Mouse (Mus musculus) liver, adult 2 months (tissue): Measurements from ENCODE around the gene Ntn1. TPM values are rescaled to one million over a fixed set of nuclear protein-coding genes. Genes with fewer than 3 reads are reported as not detected.
A peak's percentile ranks its signal among the peaks of the same experiment; 100 is the strongest.

Source experiments
- DNase-seq: peaks from one replicate; pipeline ENCODE4 v3.0.0-alpha.2; 2011; ENCODE audit warnings: low read depth, low spot score; ENCODE audit errors: extremely low read depth
- H3K27ac ChIP-seq: fragments of 200-500 bp; replicated peaks from 2 replicates; pipeline ENCODE4 v1.5.1; 2012; ENCODE audit warnings: low read depth, mild to moderate bottlenecking, control low read depth, inconsistent platforms, low read length; ENCODE audit not compliant: insufficient read depth
- H3K27me3 ChIP-seq: fragments of 200-500 bp; 2 replicates; pipeline ENCODE4 v1.6.1; 2012; ENCODE audit warnings: mild to moderate bottlenecking, moderate library complexity, low read length, inconsistent platforms; ENCODE audit not compliant: control insufficient read depth, insufficient read depth
- H3K36me3 ChIP-seq: fragments of 200-500 bp; 2 replicates; pipeline ENCODE4 v1.6.1; 2012; ENCODE audit warnings: low read length, inconsistent platforms; ENCODE audit not compliant: control insufficient read depth, insufficient read depth
- H3K4me1 ChIP-seq: fragments of 200-500 bp; 2 replicates; pipeline ENCODE4 v1.6.1; 2011; ENCODE audit warnings: low read length; ENCODE audit not compliant: control insufficient read depth, insufficient read depth
- H3K4me3 ChIP-seq: fragments of 200-500 bp; 2 replicates; pipeline ENCODE4 v1.5.1; 2011; ENCODE audit warnings: low read depth, mild to moderate bottlenecking, control low read depth, low read length, moderate library complexity; ENCODE audit not compliant: insufficient read depth
- H3K79me2 ChIP-seq: fragments of 200-500 bp; 2 replicates; pipeline ENCODE4 v1.6.1; 2012; ENCODE audit warnings: inconsistent platforms, mild to moderate bottlenecking, low read length, moderate library complexity; ENCODE audit not compliant: control insufficient read depth, insufficient read depth
- H3K9ac ChIP-seq: fragments of 200-500 bp; 2 replicates; pipeline ENCODE4 v1.6.1; 2012; ENCODE audit warnings: low read depth, mild to moderate bottlenecking, control low read depth, inconsistent platforms, low read length
- CTCF ChIP-seq: fragments of 200-500 bp; IDR thresholded peaks from 2 replicates; pipeline ENCODE4 v1.5.1; 2011; ENCODE audit warnings: low read depth, low read length, control low read depth
- POLR2A ChIP-seq: fragments of 200-500 bp; IDR thresholded peaks from 2 replicates; pipeline ENCODE4 v1.6.1; 2011; ENCODE audit warnings: low read length, control low read depth; ENCODE audit not compliant: insufficient read depth; ENCODE audit errors: extremely low read depth
- WGBS: fragments of 180-500 bp; shearing (Covaris S2); methylation state at CpG from one replicate; pipeline ENCODE4 v1.1.7; 2018; 5-methylcytosine and 5-hydroxymethylcytosine counted together
- polyA plus RNA-seq: library from polyadenylated mRNA; depleted of rRNA; stranded (reverse); fragments of >200 nt; gene quantifications from 2 replicates; pipeline ENCODE4 v1.2.3, GENCODE M21; 2012
- total RNA-seq: library from RNA; depleted of rRNA; stranded (reverse); fragments of >200 nt; gene quantifications from 2 replicates; pipeline ENCODE4 v1.2.3, GENCODE M21; 2014

The Ntn1 gene
- total and polyA plus RNA-seq, 2 experiments = 4.9 to 5.5 TPM

- H3K4me1 ChIP-seq = no peaks in the 10 kb centered on the region
- no peak for DNase-seq
- 5% methylated on average over 27 of the region's 27 CpGs for WGBS
- H3K36me3 ChIP-seq = no peaks in the 10 kb centered on the region
- peak overlapping the region; percentile 45 for H3K9ac ChIP-seq
- H3K79me2 ChIP-seq = no peaks in the 10 kb centered on the region
- no peak overlapping the region for H3K27ac ChIP-seq
- no peak for TF ChIP-seq CTCF
- TF ChIP-seq POLR2A = no peak
- peaks cover 29% of the 10 kb centered on the region for H3K27me3 ChIP-seq
- H3K4me3 ChIP-seq = peak overlapping the region; percentile 69
Measured at GRCm38 (mm10) chr11:68384592-68385020, 16.0 kb downstream of the Ntn1 start.

GRCm38 (mm10) chr11:68384131-68384530 is 16.5 kb downstream of the Ntn1 start:
- H3K27me3 ChIP-seq = peaks cover 31% of the 10 kb centered on the region

DNA sequence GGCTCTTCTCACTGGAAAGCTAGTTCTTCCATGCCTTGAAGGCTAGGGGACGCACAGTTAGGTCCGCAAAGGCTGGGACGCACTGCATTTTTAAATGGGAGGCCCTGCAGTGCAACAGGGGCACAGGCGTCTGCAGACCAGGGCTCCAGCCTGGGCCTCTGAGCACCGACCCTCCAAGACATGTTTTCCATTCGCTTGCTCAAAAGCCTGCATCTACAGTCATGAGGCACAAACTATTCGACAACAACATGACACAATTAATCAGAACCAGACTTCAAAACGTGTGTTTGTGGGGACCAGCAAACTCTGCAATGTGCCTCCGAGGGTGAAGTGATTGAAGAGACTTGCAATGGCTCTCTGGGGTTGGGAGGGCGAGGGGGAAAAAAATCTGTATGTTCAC is 17.1 kb downstream of the Ntn1 start:
- no peak for DNase-seq
- 17% methylated on average over 10 of the region's 10 CpGs for WGBS
- H3K27me3 ChIP-seq = peaks cover 31% of the 10 kb centered on the region

More at GRCm38 (mm10) chr11:68384131-68384530, 16.5 kb downstream of the Ntn1 start:
- 12% methylated on average over 12 of the region's 12 CpGs for WGBS
- no peak overlapping the region for H3K27ac ChIP-seq
- H3K9ac ChIP-seq = no peak overlapping the region
- H3K36me3 ChIP-seq = no peaks in the 10 kb centered on the region
- no peak for DNase-seq
- no peak for TF ChIP-seq CTCF
- no peak for TF ChIP-seq POLR2A
- H3K79me2 ChIP-seq = no peaks in the 10 kb centered on the region
- no peaks in the 10 kb centered on the region for H3K4me1 ChIP-seq
- peak overlapping the region; percentile 69 for H3K4me3 ChIP-seq

DNA sequence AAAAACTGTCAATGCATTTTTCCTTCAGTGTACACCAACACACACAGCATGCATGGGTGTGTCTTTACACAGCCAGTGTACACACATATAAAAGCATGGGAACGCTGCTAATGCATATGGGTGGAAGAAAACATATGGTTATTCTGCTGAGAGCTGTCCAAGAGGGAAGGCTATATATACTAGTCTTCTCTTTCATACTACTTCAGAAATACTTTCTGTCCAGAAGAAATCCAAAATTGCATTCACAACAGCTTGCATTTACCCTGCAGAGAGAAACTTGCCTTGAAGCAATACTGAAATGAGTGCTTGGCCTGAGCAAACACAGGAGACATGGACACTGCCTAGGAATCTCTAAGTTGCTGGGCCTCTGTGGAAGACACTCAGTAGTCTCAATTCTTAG is 18.8 kb downstream of the Ntn1 start:
- H3K4me1 ChIP-seq = no peaks in the 10 kb centered on the region
- peaks cover 25% of the 10 kb centered on the region for H3K27me3 ChIP-seq
- no peak overlapping the region for H3K4me3 ChIP-seq
- H3K9ac ChIP-seq = no peak overlapping the region
- H3K27ac ChIP-seq = no peak overlapping the region
- H3K79me2 ChIP-seq = no peaks in the 10 kb centered on the region
- H3K36me3 ChIP-seq = no peaks in the 10 kb centered on the region
- no peak for DNase-seq
- WGBS = 83% methylated on average over 1 of the region's 1 CpGs
- no peak for TF ChIP-seq POLR2A
- no peak for TF ChIP-seq CTCF

More for the DNA sequence above, 17.1 kb downstream of the Ntn1 start:
- no peak overlapping the region for H3K9ac ChIP-seq
- H3K79me2 ChIP-seq = no peaks in the 10 kb centered on the region
- H3K4me1 ChIP-seq = no peaks in the 10 kb centered on the region
- H3K36me3 ChIP-seq = no peaks in the 10 kb centered on the region
- H3K4me3 ChIP-seq = no peak overlapping the region
- no peak overlapping the region for H3K27ac ChIP-seq
- TF ChIP-seq POLR2A (no peak), CTCF (no peak)

DNA sequence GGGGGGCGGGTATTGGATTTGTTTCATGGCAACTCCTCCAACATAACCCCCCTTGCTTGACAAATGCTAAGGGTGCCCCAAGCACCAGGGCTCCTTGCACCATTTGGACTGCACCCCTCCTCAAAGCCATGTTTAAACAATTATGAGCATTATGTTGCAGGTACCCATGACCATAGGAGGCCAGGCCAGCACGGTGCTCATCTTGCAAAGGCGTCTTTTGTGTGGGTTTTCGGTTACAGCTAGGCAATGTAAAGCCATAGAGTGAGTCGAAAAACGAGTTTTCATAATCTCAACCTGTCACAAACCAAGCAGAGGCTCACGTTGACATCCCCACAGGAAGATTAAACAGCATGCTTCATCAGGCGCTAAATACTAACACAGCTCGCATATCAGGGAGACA is 19.3 kb downstream of the Ntn1 start:
- DNase-seq = no peak
- no peak for TF ChIP-seq CTCF
- no peak for TF ChIP-seq POLR2A
- Histone ChIP-seq H3K9ac (no peak overlapping the region), H3K36me3 (no peaks in the 10 kb centered on the region), H3K4me1 (no peaks in the 10 kb centered on the region), H3K4me3 (no peak overlapping the region), H3K27me3 (peaks cover 20% of the 10 kb centered on the region), H3K79me2 (no peaks in the 10 kb centered on the region), H3K27ac (no peak overlapping the region)
- 77% methylated on average over 9 of the region's 9 CpGs for WGBS

DNA sequence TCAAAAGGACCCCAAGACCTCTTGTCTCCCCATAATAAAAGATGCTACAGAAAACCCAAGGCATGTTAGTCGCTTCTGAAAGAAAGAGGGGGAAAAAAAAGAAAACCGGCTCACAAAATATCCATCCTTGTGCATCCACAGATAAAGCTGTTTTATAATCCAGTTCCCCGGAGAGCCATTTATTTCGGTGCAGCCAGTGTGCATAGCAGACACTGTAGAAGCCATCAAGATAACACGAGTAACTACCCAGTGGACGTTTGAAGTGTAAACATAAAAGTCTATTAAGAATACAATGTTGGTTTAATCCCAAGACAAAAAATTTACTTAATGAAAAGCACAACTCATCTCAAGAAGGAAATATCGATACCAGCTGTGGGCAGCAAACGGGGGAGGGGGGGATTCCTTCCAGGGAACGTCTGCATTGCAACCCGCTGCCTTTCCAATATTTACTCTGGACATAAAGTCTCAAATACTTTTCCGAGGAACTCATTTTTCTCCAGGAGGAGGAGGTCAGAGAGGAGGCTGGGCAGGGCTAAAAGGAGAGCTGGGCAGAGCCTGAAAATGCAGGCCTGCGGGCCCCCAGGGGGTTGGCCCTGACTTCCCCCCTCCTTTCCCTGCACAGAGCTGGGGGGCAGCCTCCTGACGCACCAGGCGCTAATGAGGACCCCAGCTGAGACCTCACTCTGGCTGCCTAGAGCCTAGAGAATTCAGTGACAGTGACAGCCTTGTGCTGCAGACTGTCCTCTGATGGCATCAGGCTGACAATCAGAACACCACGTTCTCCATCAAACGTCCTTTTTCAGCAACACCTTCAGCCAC is 21.5 kb downstream of the Ntn1 start:
- Histone ChIP-seq H3K9ac (no peak overlapping the region), H3K79me2 (no peaks in the 10 kb centered on the region), H3K4me3 (no peak overlapping the region), H3K4me1 (0 out of 2 replicates have a peak, but pooled peaks cover under 1% of the 10 kb centered on the region), H3K27me3 (peaks cover 2% of the 10 kb centered on the region; the same call in 1 of the 2 replicates), H3K36me3 (no peaks in the 10 kb centered on the region), H3K27ac (no peak overlapping the region)
- 33% methylated on average over 16 of the region's 16 CpGs for WGBS
- TF ChIP-seq CTCF (no peak), POLR2A (no peak)
- DNase-seq = no peak
